Mouse (Mus musculus): Measurements from ENCODE around the gene Gm6882.
"Not testable (repeated sequence)": the region's sequence is repeated elsewhere in the genome, so short reads cannot be mapped to it uniquely, and the experiment has no call there.

The Gm6882 gene

GRCm38 (mm10) chr7:21432645-21433044 is at the start of gene Gm6882:
Gm6882 (minus strand) TSS chr7:21432745.
- not testable (repeated sequence) for DNase-seq

Data from layer of hippocampus, adult 9-11 months (tissue).